Mouse (Mus musculus) forebrain, embryonic 12.5 days (tissue): ENCODE results near the gene Washc1. TPM values are rescaled to one million over a fixed set of nuclear protein-coding genes. Genes with fewer than 3 reads are reported as not detected.

Source experiments
- polyA plus RNA-seq: library from polyadenylated mRNA; unstranded; fragments of >200 nt; fragmentation: Nextera tagmentation; extraction: Ambion mirVana; gene quantifications from 2 replicates; pipeline ENCODE4 v1.2.1, GENCODE M21; 2016

The Washc1 gene
- polyA plus RNA-seq, 1 experiment from 2014 or later = 35.2 TPM

Other genes starting within 250 kb of the Washc1 start
- 39.6 and 43.9 TPM in 2 replicates for gene Ralbp1, start 225.7 kb upstream of the Washc1 start, polyA plus RNA-seq
- gene Twsg1, start 160.3 kb upstream of the Washc1 start, polyA plus RNA-seq = 100 and 101 TPM in 2 replicates
- gene Ankrd12, start 34.5 kb upstream of the Washc1 start, polyA plus RNA-seq = 48.0 and 52.9 TPM in 2 replicates
- 272 and 275 TPM in 2 replicates for gene Ndufv2, start 10.0 kb upstream of the Washc1 start, polyA plus RNA-seq
- 25.0 and 30.2 TPM in 2 replicates for gene Ddx11, start 12.0 kb downstream of the Washc1 start, polyA plus RNA-seq